Mouse (Mus musculus): Measurements from ENCODE around the gene Fbxl12. TPM values are rescaled to one million over a fixed set of nuclear protein-coding genes. Genes with fewer than 3 reads are reported as not detected.

The Fbxl12 gene
- polyA plus RNA-seq, 1 experiment from 2014 or later: 16.0 TPM

- Histone ChIP-seq H3K9me3 (no peaks in the 10 kb centered on the region), H3K36me3 (replicated peaks) (no peaks in the 10 kb centered on the region), H3K4me2 (no peak overlapping the region), H3K27ac (no peak overlapping the region), H3K27me3 (replicated peaks) (no peaks in the 10 kb centered on the region), H3K9ac (no peak overlapping the region), H3K4me3 (no peak overlapping the region), H3K4me1 (peaks cover 12% of the 10 kb centered on the region)
- ATAC-seq (replicated peaks): no peak
- WGBS: 91% methylated on average over 5 of the region's 5 CpGs
Measured at GRCm38 (mm10) chr9:20609831-20610464, 34.6 kb downstream of the Fbxl12 start.

GRCm38 (mm10) chr9:20607100-20607974 lies 37.2 kb downstream of the Fbxl12 start:
- under 1% methylated on average over 57 of the region's 57 CpGs for WGBS
- H3K36me3 ChIP-seq (replicated peaks): 0 out of 2 replicates have a peak, but pooled peaks cover 3% of the 10 kb centered on the region
- peak overlapping the region; percentile 69 for H3K4me3 ChIP-seq
- H3K27me3 ChIP-seq (replicated peaks): no peaks in the 10 kb centered on the region
- peak overlapping the region; percentile 62 for H3K4me2 ChIP-seq
- H3K9ac ChIP-seq: peak overlapping the region; percentile 79
- ATAC-seq (replicated peaks): peak; percentile 92
- H3K9me3 ChIP-seq: no peaks in the 10 kb centered on the region
- peak overlapping the region; percentile 99 for H3K27ac ChIP-seq
- H3K4me1 ChIP-seq: peaks cover 12% of the 10 kb centered on the region

GRCm38 (mm10) chr9:20606269-20606668 lies 38.3 kb downstream of the Fbxl12 start:
- ATAC-seq (replicated peaks): 0 out of 2 replicates have a peak, but pooled peaks have one; percentile 5
- H3K9ac ChIP-seq: no peak overlapping the region; the same call in 1 of the 2 replicates
- H3K4me2 ChIP-seq: peak overlapping the region; percentile 62
- H3K4me3 ChIP-seq: peak overlapping the region; percentile 69; the same call in 1 of the 2 replicates
- H3K4me1 ChIP-seq: peaks cover 12% of the 10 kb centered on the region
- H3K27me3 ChIP-seq (replicated peaks): no peaks in the 10 kb centered on the region
- H3K9me3 ChIP-seq: no peaks in the 10 kb centered on the region
- H3K27ac ChIP-seq: peak overlapping the region; percentile 99
- 0 out of 2 replicates have a peak, but pooled peaks cover 3% of the 10 kb centered on the region for H3K36me3 ChIP-seq (replicated peaks)
- 89% methylated on average over 1 of the region's 1 CpGs for WGBS

GRCm38 (mm10) chr9:20601270-20601669 lies 43.3 kb downstream of the Fbxl12 start:
- H3K9ac ChIP-seq: no peak overlapping the region
- H3K27ac ChIP-seq: no peak overlapping the region
- H3K4me2 ChIP-seq: no peak overlapping the region
- 0 out of 2 replicates have a peak, but pooled peaks cover 8% of the 10 kb centered on the region for H3K36me3 ChIP-seq (replicated peaks)
- H3K9me3 ChIP-seq: no peaks in the 10 kb centered on the region
- peaks cover 1% of the 10 kb centered on the region for H3K4me1 ChIP-seq
- no peak for ATAC-seq (replicated peaks)
- H3K4me3 ChIP-seq: no peak overlapping the region
- no peaks in the 10 kb centered on the region for H3K27me3 ChIP-seq (replicated peaks)
- WGBS: 86% methylated on average over 6 of the region's 6 CpGs

- Histone ChIP-seq H3K4me1 (peaks cover 18% of the 10 kb centered on the region), H3K27ac (peak within 1 kb of the TSS; percentile 91), H3K4me3 (peak within 1 kb of the TSS; percentile 85), H3K27me3 (replicated peaks) (peaks cover 15% of the 10 kb centered on the region), H3K4me2 (peak within 1 kb of the TSS; percentile 68), H3K9ac (peak within 1 kb of the TSS; percentile 79), H3K36me3 (replicated peaks) (0 out of 2 replicates have a peak, but pooled peaks cover 5% of the 10 kb centered on the region), H3K9me3 (no peaks in the 10 kb centered on the region)
- peak; percentile 98 for ATAC-seq (replicated peaks)
- under 1% methylated on average over 30 of the region's 30 CpGs for WGBS
Measured at GRCm38 (mm10) chr9:20581175-20581634, 63.4 kb downstream of the Fbxl12 start, which contains the start of gene Zfp846. TSS of gene Zfp846 (plus strand) at chr9:20581291.

GRCm38 (mm10) chr9:20576591-20576990 lies 68.0 kb downstream of the Fbxl12 start:
- peaks cover 31% of the 10 kb centered on the region for H3K27me3 ChIP-seq (replicated peaks)
- 81% methylated on average over 2 of the region's 2 CpGs for WGBS
- no peak overlapping the region for H3K4me3 ChIP-seq
- H3K4me1 ChIP-seq: no peaks in the 10 kb centered on the region
- ATAC-seq (replicated peaks): no peak
- H3K4me2 ChIP-seq: no peak overlapping the region
- no peak overlapping the region for H3K9ac ChIP-seq
- H3K9me3 ChIP-seq: no peaks in the 10 kb centered on the region
- no peak overlapping the region for H3K27ac ChIP-seq
- H3K36me3 ChIP-seq (replicated peaks): no peaks in the 10 kb centered on the region

GRCm38 (mm10) chr9:20571060-20571459 lies 73.5 kb downstream of the Fbxl12 start:
- no peak overlapping the region for H3K4me3 ChIP-seq
- no peak overlapping the region for H3K27ac ChIP-seq
- no peaks in the 10 kb centered on the region for H3K4me1 ChIP-seq
- peaks cover 14% of the 10 kb centered on the region for H3K27me3 ChIP-seq (replicated peaks)
- H3K4me2 ChIP-seq: no peak overlapping the region
- H3K9ac ChIP-seq: no peak overlapping the region
- no peaks in the 10 kb centered on the region for H3K36me3 ChIP-seq (replicated peaks)
- ATAC-seq (replicated peaks): no peak
- H3K9me3 ChIP-seq: no peaks in the 10 kb centered on the region

Other genes with a start within 250 kb of the Fbxl12 start
- gene Zfp26, start 184.6 kb downstream of the Fbxl12 start, polyA plus RNA-seq (2015; fragmentation: Nextera tagmentation; extraction: Ambion mirVana): 13.9 and 15.8 TPM in 2 replicates
- gene Zfp426, start 152.0 kb downstream of the Fbxl12 start, polyA plus RNA-seq (2015; fragmentation: Nextera tagmentation; extraction: Ambion mirVana): 30.7 and 31.0 TPM in 2 replicates
- gene Zfp266, start 123.3 kb downstream of the Fbxl12 start, polyA plus RNA-seq (2015; fragmentation: Nextera tagmentation; extraction: Ambion mirVana): 117 and 124 TPM in 2 replicates
- gene Zfp846, start 63.5 kb downstream of the Fbxl12 start, polyA plus RNA-seq (2015; fragmentation: Nextera tagmentation; extraction: Ambion mirVana): 49.1 and 60.5 TPM in 2 replicates
- 411 and 447 TPM in 2 replicates for gene Ubl5, start 1.9 kb downstream of the Fbxl12 start, polyA plus RNA-seq (2015; fragmentation: Nextera tagmentation; extraction: Ambion mirVana)
- 65.0 and 68.4 TPM in 2 replicates for gene Pin1, start 7.3 kb upstream of the Fbxl12 start, polyA plus RNA-seq (2015; fragmentation: Nextera tagmentation; extraction: Ambion mirVana)
- 209 and 213 TPM in 2 replicates for gene Olfm2, start 101.6 kb upstream of the Fbxl12 start, polyA plus RNA-seq (2015; fragmentation: Nextera tagmentation; extraction: Ambion mirVana)
- 0.85 and 0.98 TPM in 2 replicates for gene Col5a3, start 170.3 kb upstream of the Fbxl12 start, polyA plus RNA-seq (2015; fragmentation: Nextera tagmentation; extraction: Ambion mirVana)
- not detected in 2 replicates for gene Rdh8, start 173.7 kb upstream of the Fbxl12 start, polyA plus RNA-seq (2015; fragmentation: Nextera tagmentation; extraction: Ambion mirVana)
- gene A230050P20Rik, start 223.9 kb upstream of the Fbxl12 start, polyA plus RNA-seq (2015; fragmentation: Nextera tagmentation; extraction: Ambion mirVana): 6.8 and 7.3 TPM in 2 replicates
- 15.3 and 16.8 TPM in 2 replicates for gene Angptl6, start 235.0 kb upstream of the Fbxl12 start, polyA plus RNA-seq (2015; fragmentation: Nextera tagmentation; extraction: Ambion mirVana)
- 49.1 and 50.5 TPM in 2 replicates for gene Ppan, start 243.4 kb upstream of the Fbxl12 start, polyA plus RNA-seq (2015; fragmentation: Nextera tagmentation; extraction: Ambion mirVana)